Mouse (Mus musculus): ENCODE results near the gene Hspbap1.

Gene Hspbap1

DNA sequence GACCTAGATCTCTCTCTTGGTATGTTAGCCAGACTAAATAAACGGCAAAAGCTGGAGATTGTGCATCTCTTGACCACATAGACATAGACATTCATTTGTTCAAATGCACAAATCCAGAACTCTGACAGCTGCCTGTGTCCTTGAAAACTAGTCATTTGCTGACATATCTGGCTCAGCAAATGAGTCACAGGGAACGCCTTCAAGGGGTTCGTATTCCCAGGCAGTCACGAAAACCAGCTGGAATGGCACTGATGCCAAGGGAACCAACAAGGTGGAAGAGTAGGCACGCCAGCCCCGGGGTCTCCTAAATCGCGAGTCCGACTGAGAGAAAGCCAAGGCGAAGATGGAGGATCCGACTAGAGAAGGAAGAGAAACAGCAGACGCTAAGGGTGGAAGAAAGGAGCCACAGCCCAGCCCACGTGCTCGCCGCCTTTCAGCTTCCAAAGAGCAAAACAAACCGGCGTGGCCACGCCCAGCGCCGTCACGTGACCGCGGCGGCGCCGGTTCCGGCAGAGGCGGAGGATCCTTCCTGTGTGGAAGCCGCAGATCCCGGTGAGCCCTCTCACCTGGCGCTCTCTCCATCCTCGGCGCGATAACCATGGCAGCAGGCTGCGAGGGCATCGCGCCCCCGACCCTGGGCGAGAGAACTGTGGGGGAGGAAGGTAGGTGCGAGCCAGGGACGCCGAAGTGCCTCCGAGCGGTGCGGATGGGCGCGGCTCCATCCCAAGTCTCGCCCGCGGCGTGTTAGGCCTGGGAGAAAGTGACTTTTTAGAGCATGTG is at the start of gene Hspbap1:
Gene Hspbap1 (plus strand): TSS at position 498 of the 780 bp plus-strand sequence.
- peak; percentile 92 to 93 for DNase-seq

DNA sequence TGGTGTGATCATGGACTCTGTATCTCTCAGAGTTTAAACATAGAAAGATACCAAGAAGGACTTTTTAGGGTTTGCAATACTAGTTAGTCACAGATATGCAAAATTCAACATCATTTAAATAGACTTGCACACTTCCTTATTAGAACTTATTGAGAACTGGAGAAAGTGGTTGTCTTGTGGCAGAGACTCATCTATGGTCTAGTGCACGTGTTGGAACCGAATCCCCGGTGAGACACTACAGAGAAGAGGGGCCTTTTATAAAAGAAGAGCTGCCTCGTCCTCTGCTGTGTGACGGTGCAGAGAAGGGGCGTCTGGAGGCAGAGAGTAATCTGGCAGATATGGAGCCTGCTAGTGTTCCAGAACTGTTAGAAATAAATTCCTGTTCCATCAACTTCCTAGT is 45.6 kb upstream of the Hspbap1 start:
- DNase-seq: no peak

DNA sequence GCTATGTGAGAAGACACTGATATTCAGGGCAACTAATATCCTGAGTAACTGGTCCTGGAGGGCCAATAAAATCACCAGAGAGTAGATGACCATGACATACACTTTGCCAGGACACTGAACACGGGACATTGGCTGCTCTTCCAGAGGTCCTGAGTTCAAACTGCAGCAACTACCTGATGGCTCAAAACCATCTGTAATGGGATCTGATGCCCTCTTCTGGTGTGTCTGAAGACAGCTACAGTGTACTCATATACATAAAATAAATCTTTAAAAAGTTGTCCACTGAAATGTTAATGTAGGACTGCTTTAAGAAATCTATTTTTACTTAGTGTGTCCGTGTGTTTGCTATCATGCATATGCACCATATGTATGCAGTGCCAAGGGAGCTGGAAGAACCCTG is 43.6 kb upstream of the Hspbap1 start:
- no peak for DNase-seq

DNA sequence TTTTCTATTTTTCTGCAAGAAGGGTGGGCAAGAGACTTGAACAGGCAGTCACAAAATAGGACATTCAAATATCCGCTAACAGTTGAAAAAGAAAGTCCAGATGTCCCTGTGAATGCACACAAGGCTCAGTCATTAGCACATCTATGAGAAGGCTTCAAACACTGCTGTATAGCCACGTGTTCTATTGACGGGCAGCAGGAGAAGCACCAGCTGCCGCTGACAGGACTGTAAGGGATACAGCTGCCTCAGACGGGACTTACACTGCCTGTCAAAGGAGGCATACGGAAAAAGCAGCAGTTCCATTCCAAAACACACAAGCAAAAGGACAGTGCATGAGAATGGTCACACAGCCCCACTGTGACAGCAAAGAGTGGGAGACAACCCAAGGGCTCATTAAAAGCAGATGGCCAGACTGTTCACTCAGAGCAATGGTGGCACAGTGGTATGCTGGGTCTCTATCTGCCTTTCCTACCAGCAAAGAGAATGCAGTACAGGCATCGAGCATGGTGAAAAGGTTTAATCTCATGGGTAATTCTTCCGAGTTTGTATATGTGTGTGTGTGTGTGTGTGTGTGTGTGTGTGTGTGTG is 40.9 kb upstream of the Hspbap1 start:
- no peak for DNase-seq

DNA sequence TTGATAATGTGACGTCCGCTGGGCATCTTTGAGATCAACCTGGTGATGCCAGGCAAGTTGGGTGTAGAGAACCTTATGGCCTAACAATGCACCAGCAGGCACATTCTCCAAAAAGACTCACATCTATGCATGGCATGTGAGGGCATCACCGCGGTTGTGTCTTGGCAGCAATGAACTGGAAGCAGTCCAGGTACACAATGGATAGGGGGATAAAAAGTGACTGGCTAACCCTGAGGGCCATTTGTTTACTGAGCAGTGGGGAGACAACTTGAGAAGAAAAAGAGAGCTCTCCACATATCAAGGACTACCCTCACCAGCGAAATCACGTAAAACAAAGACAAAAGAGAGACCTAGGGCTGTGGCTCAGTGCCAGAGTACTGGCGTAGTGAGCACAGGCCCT is 38.1 kb upstream of the Hspbap1 start:
- no peak for DNase-seq

DNA sequence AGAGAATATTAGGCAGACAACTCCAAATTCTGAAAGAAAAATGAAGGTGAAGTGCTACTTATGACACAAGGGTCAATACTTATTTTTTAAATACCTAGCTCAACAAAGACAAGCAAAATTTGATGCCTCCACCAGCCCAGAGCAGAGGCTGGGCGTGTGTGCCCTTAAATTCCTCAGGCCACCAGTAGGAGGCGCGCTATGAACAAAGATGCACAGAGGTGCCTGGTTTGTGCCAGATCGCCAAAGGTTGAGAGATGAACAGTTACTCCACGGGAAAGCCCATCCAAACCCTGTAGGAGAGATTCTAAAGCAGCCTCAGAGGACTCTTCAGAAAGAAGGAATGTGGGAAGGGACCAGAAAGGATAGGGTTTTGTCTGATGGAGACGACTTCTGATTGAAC is 36.1 kb upstream of the Hspbap1 start:
- peak; percentile 55 to 68 for DNase-seq

DNA sequence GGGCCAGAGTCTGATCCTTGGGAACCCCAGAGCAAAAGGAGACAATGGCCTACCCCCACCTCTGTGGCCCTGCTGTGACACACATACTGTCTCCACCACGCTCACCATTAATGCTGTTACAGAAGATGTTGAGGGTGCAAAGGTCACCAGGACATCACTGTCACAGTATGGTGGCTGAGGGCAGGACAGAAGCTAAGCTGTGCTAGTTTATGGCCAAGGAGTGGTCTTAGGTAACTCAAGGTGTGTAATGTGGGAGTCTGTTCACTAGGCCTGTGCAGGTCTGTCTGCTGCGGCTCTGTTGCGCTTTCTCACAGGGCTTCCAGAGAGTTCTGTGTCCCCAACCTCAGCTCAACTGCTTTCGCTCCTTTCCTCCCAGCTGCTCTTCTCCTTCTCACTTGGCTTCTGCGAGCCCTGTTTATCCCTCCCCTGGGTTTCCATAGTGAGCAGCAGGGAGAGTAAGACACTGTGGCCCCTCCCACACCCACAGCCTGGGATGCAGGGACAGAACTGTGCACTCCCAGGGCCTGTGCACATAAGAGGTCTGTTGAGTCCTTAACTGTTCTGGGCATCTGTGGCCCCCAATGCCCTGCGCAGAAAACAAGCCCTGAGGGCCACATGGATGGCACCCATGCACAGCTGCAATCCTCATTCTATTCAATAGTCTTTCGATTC is 31.9 kb upstream of the Hspbap1 start:
- no peak for DNase-seq

DNA sequence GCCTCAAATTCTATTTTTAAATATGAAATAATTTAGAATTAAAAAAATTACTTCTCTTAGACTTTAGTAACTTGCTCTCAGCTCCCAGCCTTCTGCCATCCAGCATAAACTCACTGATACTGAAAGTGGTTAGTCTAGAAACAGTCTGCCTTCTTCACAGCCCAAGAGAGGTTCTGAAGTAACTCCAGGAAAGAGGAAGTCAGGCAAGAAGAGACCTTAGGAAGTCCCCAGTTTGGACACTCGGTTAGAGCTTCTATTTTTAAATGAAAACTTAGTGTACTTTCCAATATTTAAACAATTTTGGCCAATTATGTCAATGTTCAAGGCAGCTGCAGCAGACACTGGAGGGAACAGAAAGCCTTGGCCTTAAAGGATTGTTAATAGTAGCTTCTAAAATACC is 30.6 kb upstream of the Hspbap1 start:
- no peak for DNase-seq

DNA sequence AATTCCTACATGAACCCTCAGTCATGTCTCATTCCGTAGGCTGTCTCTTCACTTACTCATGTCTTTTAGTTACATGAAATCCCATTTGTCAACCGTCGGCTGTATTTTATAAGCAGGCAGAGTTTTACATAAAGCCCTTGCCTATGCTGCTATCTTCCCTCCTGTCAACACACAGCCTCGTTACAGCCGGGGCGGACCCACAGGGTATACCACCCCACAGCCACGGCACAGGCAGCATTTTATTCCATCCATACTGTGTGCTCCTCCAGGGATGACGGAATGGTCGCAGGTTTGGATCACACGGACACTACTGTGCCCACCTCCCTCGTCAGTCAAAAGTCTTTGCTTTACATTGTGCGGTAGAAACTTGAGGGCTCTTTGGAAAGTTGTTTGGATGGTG is 29.8 kb upstream of the Hspbap1 start:
- no peak for DNase-seq

DNA sequence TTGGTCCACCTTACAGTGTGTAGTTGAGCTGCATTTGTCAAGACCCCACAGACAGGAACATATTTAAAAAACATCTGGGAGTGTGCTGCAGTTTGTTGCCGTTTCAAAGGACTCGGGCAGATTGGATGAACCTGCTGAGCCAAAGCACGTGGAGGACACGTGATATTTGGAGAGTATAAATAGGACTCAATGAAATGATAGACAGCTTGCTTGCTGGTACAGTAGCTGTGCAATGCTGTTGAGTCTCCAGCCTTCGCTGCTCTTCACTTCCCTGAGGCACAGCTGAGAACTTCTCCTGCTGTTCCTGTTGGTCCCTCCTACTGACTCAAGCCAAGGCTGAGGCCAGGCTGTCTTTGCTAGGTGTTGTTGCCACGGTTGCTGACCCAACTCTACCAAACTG is 29.2 kb upstream of the Hspbap1 start:
- no peak for DNase-seq

DNA sequence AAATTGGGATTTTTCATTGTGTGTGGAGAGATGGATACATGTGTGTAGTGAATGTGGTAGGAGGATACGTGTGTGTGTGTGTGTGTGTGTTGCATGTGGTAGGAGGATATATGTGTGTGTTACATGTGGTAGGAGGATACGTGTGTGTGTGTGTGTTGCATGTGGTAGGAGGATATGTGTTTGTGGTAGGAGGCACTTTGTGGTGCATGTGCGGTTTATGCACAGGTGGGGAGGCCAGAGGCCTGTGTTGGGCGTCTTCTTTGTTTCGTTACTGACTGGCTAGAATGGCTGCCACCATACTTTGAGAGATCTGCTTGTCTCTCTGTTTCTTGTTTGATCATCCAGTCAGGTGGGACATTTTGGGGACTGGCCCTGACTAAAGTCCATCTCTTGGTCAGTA is 28.6 kb upstream of the Hspbap1 start:
- no peak for DNase-seq

DNA sequence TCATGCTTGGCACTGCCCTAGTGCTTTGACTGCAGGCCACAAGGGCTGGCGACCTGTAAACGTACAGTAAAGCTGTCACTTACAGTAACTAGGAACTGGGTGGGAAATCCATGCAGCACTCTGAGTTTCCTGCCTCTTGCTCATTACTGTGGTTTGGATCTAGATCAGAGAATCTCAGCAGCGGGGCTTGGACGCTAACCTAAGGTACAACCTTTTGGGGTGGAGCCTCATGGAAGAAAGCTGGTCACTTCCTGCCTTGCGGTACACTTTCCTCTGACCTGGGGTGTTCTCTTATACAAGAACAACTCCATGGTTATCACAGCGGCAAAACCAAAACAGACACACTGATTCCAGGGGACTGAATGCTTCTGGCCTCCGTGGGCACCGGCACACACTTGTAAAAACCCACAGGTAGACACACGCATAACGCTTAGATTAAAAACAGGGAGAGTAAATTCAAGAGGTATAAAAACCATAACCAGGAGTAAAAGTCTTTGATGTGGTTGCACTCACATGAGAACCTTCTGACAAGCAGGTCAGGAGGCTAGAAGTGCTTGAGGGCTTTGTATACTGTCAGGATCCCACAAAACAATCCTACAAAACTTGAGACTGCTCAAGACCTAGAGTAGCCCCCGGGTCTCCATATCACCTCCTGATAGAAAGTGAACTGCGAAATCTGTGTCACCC is 27.8 kb upstream of the Hspbap1 start:
- DNase-seq: peak; percentile 15 to 48

DNA sequence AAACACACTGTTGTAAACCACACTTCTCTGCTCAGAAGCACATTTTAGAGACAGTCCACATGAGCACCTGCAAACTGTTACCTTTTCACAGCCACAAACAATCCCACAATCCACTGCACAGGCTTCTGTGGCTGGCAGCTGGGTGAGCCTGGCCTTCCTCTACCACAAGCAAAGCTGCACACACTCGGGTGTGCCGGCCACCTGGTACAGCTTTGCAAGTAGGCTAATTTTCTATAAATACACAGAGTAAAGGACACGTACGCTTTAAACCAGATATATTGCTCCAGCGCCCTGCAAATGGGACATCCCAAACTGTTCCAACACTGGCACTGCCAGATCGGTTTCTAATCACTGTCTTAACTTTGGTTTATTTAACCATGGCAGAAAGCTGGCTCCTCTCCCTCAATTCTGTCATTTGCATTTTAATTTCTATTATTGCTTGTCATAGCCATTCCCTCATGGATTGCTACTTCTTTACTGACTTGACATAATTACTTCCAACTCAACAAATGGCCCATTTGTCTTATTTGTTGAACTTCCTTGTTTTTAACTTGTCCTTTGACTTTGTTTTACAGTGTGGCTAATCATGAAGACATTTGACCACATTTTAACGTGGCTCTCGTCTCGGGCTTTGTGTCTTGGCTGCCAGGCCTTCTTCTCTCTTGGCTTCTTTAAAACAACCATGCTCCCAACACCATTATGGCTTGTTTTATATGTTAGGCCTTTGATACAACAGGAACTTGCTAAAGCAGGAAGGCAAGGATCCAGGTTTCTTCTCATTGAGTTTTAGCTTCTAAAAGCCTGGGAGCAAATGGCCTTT is 22.5 kb upstream of the Hspbap1 start:
- DNase-seq: no peak

DNA sequence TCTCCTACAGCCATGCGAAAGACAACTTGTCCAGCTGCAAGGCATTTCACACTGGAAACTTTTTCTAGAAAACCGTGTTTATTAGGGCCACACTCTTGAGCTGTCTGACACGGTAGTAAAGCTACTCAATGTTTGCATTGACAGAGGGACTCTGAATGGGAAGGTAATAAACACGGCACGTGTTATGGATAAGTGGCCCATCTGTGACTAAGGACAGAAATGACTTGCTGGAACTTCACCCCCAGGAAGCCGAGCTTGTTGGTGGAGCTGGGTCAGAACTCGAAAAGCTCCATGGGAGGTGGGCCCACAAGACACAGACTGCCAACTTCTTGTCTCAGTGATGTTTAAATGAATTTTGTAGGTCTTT is 22.0 kb upstream of the Hspbap1 start:
- no peak for DNase-seq

DNA sequence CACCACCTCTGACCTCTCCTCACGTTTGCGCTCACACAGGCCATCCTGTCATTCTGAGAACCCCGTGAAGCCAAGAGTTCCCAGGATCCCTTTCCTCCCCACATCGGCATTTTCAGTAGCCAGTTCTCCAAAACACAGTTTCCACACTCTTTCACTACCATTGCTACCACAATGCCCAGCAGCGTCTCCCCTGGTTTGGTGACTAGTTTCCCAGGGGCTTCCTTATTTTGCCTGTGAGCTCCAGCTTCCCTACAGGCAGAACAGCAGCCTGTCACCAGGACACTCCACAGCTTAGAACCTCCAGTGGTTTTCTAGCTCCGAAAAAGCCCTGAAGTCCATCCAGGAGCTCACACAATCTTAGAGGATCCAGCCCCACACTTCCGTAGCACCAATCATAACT is 20.8 kb upstream of the Hspbap1 start:
- DNase-seq: no peak

DNA sequence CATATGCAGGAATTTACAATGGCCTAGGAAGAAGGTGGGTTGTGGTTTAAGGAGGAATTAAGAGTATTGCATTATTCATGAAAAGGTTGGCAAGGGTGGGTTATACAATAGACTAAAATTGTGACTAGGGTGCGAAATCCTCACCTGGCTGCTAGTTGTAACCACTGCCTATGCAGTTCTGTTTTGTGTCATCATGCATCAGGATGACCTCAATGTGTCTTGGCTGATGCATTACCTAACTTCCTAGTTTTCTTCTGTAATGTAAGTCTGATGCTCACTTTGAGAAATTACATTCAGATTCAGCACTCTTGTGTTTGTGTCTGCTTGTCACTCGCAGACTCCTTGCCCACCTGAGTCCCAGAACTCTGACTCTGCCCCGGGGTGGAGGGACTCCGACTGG is 18.3 kb upstream of the Hspbap1 start:
- no peak for DNase-seq

DNA sequence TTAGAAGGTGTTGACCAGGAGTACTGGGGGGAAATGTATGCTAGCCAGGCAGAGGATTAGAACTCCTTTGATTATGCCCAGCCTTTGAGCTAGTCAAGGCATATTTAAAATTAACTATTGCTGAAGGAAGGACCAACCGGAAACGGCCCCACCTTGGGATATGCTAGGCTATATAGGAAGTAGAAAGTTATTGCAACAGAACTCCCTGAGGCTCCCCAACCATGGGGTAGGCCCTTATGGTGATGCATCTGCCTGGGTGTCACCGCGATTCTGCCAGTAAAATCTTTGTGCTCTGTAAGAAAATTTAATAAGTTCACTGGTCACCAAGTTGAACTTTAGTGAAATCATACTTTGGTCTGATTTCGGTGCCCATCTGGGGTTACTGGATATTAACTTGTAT is 16.2 kb upstream of the Hspbap1 start:
- no peak for DNase-seq

DNA sequence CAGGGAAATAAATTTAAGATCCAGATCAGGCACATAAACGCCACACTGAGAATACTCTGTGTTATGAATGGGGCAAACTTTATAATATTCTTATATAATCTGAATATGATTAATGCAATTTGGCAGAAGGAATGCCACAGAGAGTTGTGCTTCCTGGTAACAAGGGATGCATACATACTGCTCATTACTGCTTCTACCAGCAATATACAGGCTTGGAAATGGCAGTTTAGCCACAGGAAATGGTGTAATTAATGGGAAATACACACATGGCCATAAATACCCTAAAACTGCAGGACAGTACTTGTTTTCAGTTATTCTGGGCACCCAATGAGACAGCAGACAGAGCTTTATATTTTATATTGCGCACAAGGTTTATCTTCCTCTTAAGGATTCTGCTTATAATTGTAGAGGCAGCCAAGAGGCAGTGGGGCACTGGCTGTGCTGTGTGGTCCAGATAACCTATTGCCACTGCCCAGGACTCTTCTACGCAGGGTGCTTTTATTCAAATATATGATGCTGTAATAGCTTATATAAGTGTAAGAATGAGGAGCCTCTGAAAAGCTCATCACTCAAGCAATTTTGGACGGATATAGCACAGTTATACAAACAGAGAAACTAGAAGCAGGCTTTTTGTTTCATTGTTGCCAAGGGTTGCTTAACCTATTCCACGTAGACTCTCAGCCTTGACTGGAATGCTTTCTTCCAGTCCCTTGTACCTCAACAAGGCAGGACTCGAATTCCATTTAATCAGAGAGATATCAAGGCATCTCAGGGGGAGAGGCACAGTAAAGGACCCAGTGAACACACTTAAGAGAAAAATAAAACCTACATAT is 14.5 kb upstream of the Hspbap1 start:
- DNase-seq: no peak

DNA sequence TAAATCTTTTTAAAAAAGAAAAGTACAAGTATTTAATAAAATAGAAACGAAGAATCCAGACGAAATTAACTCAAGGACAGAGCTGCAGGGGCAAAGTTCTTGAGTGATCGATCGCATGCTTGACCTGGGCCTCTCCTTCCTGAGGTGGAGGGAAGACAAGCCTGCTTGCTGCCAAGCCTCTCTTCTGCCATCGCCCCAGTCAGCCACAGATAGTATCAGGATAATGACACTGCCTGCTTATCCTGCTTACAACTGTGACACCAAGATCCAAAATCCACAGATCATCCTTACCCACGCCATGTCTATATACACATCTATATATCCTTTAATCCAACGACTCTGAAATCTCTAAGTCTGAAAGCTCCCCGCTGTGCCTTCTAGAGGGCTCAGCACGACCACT is 13.5 kb upstream of the Hspbap1 start:
- no peak for DNase-seq

DNA sequence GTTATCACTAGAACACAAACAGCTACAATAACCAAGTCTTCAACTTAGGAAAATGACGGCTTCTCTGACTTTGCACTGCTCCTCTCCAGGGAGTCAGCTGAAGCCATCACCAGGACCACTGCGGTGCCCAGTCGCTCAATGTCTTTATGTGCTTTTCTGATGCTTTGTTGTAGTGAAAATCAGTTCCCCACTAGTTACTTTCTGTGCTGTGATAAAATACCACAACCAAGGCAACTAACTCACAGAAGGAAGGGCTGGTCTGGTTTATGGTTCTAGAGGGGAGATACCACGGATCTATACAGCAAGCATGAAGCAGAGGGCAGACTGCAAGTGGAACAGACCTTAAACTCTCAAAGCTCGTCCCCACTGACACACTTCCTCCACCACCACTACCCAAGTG is 10.8 kb upstream of the Hspbap1 start:
- DNase-seq: no peak

DNA sequence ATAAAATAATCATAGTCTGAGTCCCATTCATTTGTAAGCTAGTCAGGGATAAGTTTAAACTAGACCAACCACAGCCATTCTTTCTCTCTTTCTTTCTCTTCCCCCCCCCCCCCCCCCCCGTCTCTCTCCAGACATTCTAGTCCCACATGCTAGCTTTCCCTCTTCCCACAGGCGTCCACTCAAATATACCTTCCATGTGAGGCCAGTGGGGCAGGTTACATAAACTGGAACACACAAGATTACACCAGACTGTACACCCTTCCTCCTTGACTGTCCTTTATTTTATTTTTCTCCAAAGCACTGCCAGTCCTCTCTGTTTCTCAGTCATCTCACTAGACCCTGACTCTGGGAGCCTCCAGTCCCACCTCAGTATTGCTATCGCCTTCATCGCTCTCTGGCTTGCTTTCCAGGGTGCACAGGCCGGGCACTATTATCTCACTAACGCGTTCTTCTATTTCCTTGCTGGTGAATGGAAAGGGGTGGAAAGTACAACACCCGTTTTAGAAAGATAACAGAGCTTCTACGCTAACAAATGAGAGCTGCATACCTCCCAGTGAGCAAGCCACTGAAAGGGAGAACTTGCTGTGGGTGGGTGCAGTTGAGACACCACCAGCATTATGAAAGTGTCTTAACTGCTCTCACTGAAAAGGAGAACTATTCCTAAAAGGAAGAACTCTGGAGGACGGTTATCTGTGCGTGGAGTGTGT is 6.4 kb upstream of the Hspbap1 start:
- no peak for DNase-seq

Data from lung, adult 18-20 months (tissue).